13 mouse cellular contexts compared by ENCODE assay signal in the genomic region with DNA sequence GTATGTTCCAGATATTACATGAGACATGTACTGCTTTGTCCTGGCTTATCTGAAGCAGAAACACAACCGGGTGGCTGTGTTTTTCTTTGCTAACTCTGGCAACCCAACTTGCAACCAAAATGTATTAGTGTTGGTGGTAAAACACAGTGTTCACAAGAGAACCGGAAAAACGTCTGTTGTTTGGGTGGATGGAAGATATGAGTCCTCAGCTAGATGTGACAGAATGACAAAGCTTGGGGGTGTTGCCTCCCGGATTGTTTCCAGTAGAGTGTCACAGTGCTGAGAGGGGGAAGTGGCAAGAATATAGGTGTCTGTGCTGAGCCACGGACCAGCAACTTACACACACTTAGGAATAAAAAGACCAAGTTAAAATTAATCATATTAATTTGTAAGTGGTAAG.
DNase-seq lines count a peak whose midpoint lies in the region; ATAC-seq and TF ChIP-seq lines count a peak whose summit lies in the region.
"Had no signal": no experiment of that assay in that cellular context is flagged by ENCODE, and none has a peak within 500 bp of the region (broad histone marks: within the 10 kb centered on the region; RNA-seq: fewer than 3 reads in every experiment).

No protein-coding gene starts in this region.

- peak; percentile 93 for TF ChIP-seq EP300 in lung, postnatal 0 days (IDR thresholded peaks at IDR 0.05)

- H3K27me3 ChIP-seq in heart, embryonic 10.5 days (ENCODE audit: insufficient read depth, poor library complexity, severe bottlenecking) = no peaks in the 10 kb centered on the region
- H3K27me3 ChIP-seq in lung, postnatal 0 days (replicated peaks; ENCODE audit: insufficient read depth, low read length) = no peaks in the 10 kb centered on the region
- no peaks in the 10 kb centered on the region for H3K27me3 ChIP-seq in kidney, embryonic 15.5 days
- H3K27me3 ChIP-seq: embryonic facial prominence, embryonic 13.5 days; heart, embryonic 15.5 days; limb, embryonic 12.5 days had no signal

- intact Hi-C loops in heart, postnatal 25 days (cut with DNase I) = no loop called here

- TF ChIP-seq CTCF in lung, postnatal 0 days (IDR thresholded peaks at IDR 0.05) = no peak
- TF ChIP-seq CTCF in lung, adult 2 months (IDR thresholded peaks at IDR 0.05; ENCODE audit: insufficient read depth, low read length) = no peak
- TF ChIP-seq CTCF in layer of hippocampus, adult 2 months (conservative IDR thresholded peaks at IDR 0.05) = no peak

- H3K4me2 ChIP-seq in lung, postnatal 0 days (replicated peaks; ENCODE audit: low read depth, low read length) = no peak overlapping the region
- H3K4me2 ChIP-seq in kidney, embryonic 15.5 days = no peak overlapping the region
- H3K4me2 ChIP-seq: embryonic facial prominence, embryonic 13.5 days; heart, embryonic 15.5 days; limb, embryonic 12.5 days had no signal

- H3K9me3 ChIP-seq in heart, embryonic 10.5 days = no peaks in the 10 kb centered on the region
- H3K9me3 ChIP-seq in lung, postnatal 0 days (ENCODE audit: low read length) = no peaks in the 10 kb centered on the region
- no peaks in the 10 kb centered on the region for H3K9me3 ChIP-seq in kidney, embryonic 15.5 days (replicated peaks)
- H3K9me3 ChIP-seq: embryonic facial prominence, embryonic 13.5 days; heart, embryonic 15.5 days; limb, embryonic 12.5 days had no signal

- no peak overlapping the region for H3K27ac ChIP-seq in heart, embryonic 10.5 days
- no peak overlapping the region for H3K27ac ChIP-seq in lung, postnatal 0 days (ENCODE audit: low read length)
- peak overlapping the region; percentile 63; the same call in 1 of the 2 replicates for H3K27ac ChIP-seq in layer of hippocampus, adult 2 months
- H3K27ac ChIP-seq in kidney, embryonic 15.5 days = no peak overlapping the region
- H3K27ac ChIP-seq: embryonic facial prominence, embryonic 13.5 days; heart, embryonic 15.5 days; limb, embryonic 12.5 days had no signal

- H3K4me1 ChIP-seq in heart, embryonic 10.5 days = peaks cover 14% of the 10 kb centered on the region; the same call in 1 of the 2 replicates
- H3K4me1 ChIP-seq in lung, postnatal 0 days (ENCODE audit: insufficient read depth, low read depth, low read length) = peaks cover 8% of the 10 kb centered on the region; the same call in 1 of the 2 replicates
- H3K4me1 ChIP-seq in lung, adult 2 months (ENCODE audit: control insufficient read depth, insufficient read depth, low read length) = peaks cover 13% of the 10 kb centered on the region
- 0 out of 2 replicates have a peak, but pooled peaks cover 3% of the 10 kb centered on the region for H3K4me1 ChIP-seq in kidney, embryonic 15.5 days
- H3K4me1 ChIP-seq: limb, embryonic 12.5 days had no signal

- no peak overlapping the region for H3K4me3 ChIP-seq in heart, embryonic 10.5 days
- no peak overlapping the region for H3K4me3 ChIP-seq in lung, postnatal 0 days (ENCODE audit: low read depth, low read length)
- no peak overlapping the region for H3K4me3 ChIP-seq in lung, adult 2 months (replicated peaks; ENCODE audit: extremely low read depth, low read depth, low read length)
- no peak overlapping the region for H3K4me3 ChIP-seq in layer of hippocampus, adult 2 months
- no peak overlapping the region for H3K4me3 ChIP-seq in kidney, embryonic 15.5 days (replicated peaks)
- H3K4me3 ChIP-seq: embryonic facial prominence, embryonic 13.5 days; heart, embryonic 15.5 days; limb, embryonic 12.5 days had no signal

- no peak for TF ChIP-seq POLR2A in lung, adult 2 months (IDR thresholded peaks at IDR 0.05; ENCODE audit: borderline replicate concordance, extremely low read depth, low read depth, low read length)

- ATAC-seq in lung, postnatal 0 days = peak; percentile 40
- no peak for ATAC-seq in kidney, embryonic 15.5 days (replicated peaks; ENCODE audit: low FRiP score)
- ATAC-seq: intestine, embryonic 16.5 days had no signal

- 40% methylated on average over 5 of the region's 5 CpGs for WGBS in heart, embryonic 10.5 days
- 41% methylated on average over 5 of the region's 5 CpGs for WGBS in lung, postnatal 0 days
- 38% methylated on average over 5 of the region's 5 CpGs for WGBS in lung, adult 2 months
- WGBS in kidney, embryonic 15.5 days = 64% methylated on average over 5 of the region's 5 CpGs

- no peak overlapping the region for H3K9ac ChIP-seq in lung, postnatal 0 days (replicated peaks; ENCODE audit: low read depth)
- H3K9ac ChIP-seq in kidney, embryonic 15.5 days = no peak overlapping the region
- H3K9ac ChIP-seq: embryonic facial prominence, embryonic 13.5 days; heart, embryonic 15.5 days; limb, embryonic 12.5 days had no signal

- DNase-seq in heart, embryonic 10.5 days (ENCODE audit: low spot score) = peak; percentile 75
- no peak for DNase-seq in heart, postnatal 25 days (ENCODE audit: low spot score)
- DNase-seq in lung, postnatal 0 days (ENCODE audit: low spot score) = peak; percentile 57
- DNase-seq in lung, adult 2 months = no peak
- DNase-seq in layer of hippocampus, adult 2 months (ENCODE audit: low spot score in 2 of 2) = peak; percentile 51 to 71
- peak; percentile 55 for DNase-seq in lung, postnatal 36 days
- no peak for DNase-seq in thymus, postnatal 10 days (ENCODE audit: low spot score in 2 of 2)
- DNase-seq: cerebellum, postnatal 14 days had no signal

- no peaks in the 10 kb centered on the region for H3K36me3 ChIP-seq in heart, embryonic 10.5 days
- H3K36me3 ChIP-seq in lung, postnatal 0 days (ENCODE audit: insufficient read depth, low read length) = no peaks in the 10 kb centered on the region
- no peaks in the 10 kb centered on the region for H3K36me3 ChIP-seq in kidney, embryonic 15.5 days
- H3K36me3 ChIP-seq: embryonic facial prominence, embryonic 13.5 days; heart, embryonic 15.5 days; limb, embryonic 12.5 days had no signal

Comparison
In these comparisons a context has a peak if more than half of its experiments do, and no peak if none do; other contexts are left out.
1. DNase-seq: peak in heart, embryonic 10.5 days (single experiment), lung, postnatal 0 days (single experiment), layer of hippocampus, adult 2 months (2 of 2) and lung, postnatal 36 days (single experiment); none in heart, postnatal 25 days (single experiment), lung, adult 2 months (single experiment) and thymus, postnatal 10 days (0 of 2).